21 mouse cellular contexts compared by ENCODE assay signal in genomic region chr11:36893061-36893460, GRCm38 (mm10).
DNase-seq lines count a peak whose midpoint lies in the region.
"Had no signal": no experiment of that assay in that cellular context is flagged by ENCODE, and none has a peak within 500 bp of the region (broad histone marks: within the 10 kb centered on the region; RNA-seq: fewer than 3 reads in every experiment).

No protein-coding gene starts in this region.

- H3K4me1 ChIP-seq in heart, embryonic 10.5 days, result no peaks in the 10 kb centered on the region
- H3K4me1 ChIP-seq: embryonic facial prominence, embryonic 13.5 days; heart, embryonic 15.5 days had no signal

- H3K4me3 ChIP-seq in heart, embryonic 10.5 days, result no peak overlapping the region
- H3K4me3 ChIP-seq: embryonic facial prominence, embryonic 13.5 days; forebrain, embryonic 13.5 days; heart, embryonic 15.5 days; hindbrain, embryonic 13.5 days had no signal

- DNase-seq in heart, adult 8-10 months (ENCODE audit: low spot score), result peak; percentile 3
- no peak for DNase-seq in heart, embryonic 10.5 days (ENCODE audit: low spot score)
- peak; percentile 23 for DNase-seq in cerebellum, adult 11 months
- peak; percentile 14 for DNase-seq in cerebellum, adult 8-10 months
- peak; percentile 88 to 92 for DNase-seq in cerebellum, postnatal 14 days
- no peak for DNase-seq in layer of hippocampus, postnatal 10 days (ENCODE audit: low spot score in 2 of 2)
- no peak for DNase-seq in lung, postnatal 10 days
- no peak for DNase-seq in layer of hippocampus, postnatal 25 days (ENCODE audit: extremely low spot score in 1 of 2, low spot score in 1 of 2)
- DNase-seq: adrenal gland, postnatal 10 days; B cell, adult 2 months; forebrain, postnatal 0 days; gastrocnemius, postnatal 14 days; heart, adult 11 months; heart, postnatal 14 days; kidney, adult 11 months had no signal

- no peaks in the 10 kb centered on the region for H3K36me3 ChIP-seq in heart, embryonic 10.5 days
- H3K36me3 ChIP-seq: embryonic facial prominence, embryonic 13.5 days; G1E; heart, embryonic 15.5 days; hindbrain, embryonic 13.5 days had no signal

- no peaks in the 10 kb centered on the region for H3K27me3 ChIP-seq in heart, embryonic 10.5 days (ENCODE audit: insufficient read depth, poor library complexity, severe bottlenecking)
- H3K27me3 ChIP-seq: embryonic facial prominence, embryonic 13.5 days; forebrain, embryonic 13.5 days; heart, embryonic 15.5 days; hindbrain, embryonic 13.5 days had no signal

- no peak overlapping the region for H3K27ac ChIP-seq in heart, embryonic 10.5 days
- H3K27ac ChIP-seq: embryonic facial prominence, embryonic 13.5 days; forebrain, embryonic 13.5 days; heart, embryonic 15.5 days; hindbrain, embryonic 13.5 days; hindbrain, postnatal 0 days had no signal

- WGBS in heart, embryonic 10.5 days, result 66% methylated on average over 3 of the region's 3 CpGs

- no peaks in the 10 kb centered on the region for H3K9me3 ChIP-seq in heart, embryonic 10.5 days
- H3K9me3 ChIP-seq: embryonic facial prominence, embryonic 13.5 days; forebrain, embryonic 13.5 days; G1E; heart, embryonic 15.5 days; hindbrain, embryonic 13.5 days had no signal

Comparison
In these comparisons a context has a peak if more than half of its experiments do, and no peak if none do; other contexts are left out.
1. DNase-seq: peak in heart, adult 8-10 months (single experiment), cerebellum, adult 11 months (single experiment), cerebellum, adult 8-10 months (single experiment) and cerebellum, postnatal 14 days (2 of 2); none in heart, embryonic 10.5 days (single experiment), layer of hippocampus, postnatal 10 days (0 of 2), lung, postnatal 10 days (single experiment) and layer of hippocampus, postnatal 25 days (0 of 2).